In genomic region chr5:90843891-90844290, GRCm38 (mm10) we compare ENCODE assay signal across 18 mouse cellular contexts. TPM values are rescaled to one million over a fixed set of nuclear protein-coding genes. Genes with fewer than 3 reads are reported as not detected.
"Had no signal": no experiment of that assay in that cellular context is flagged by ENCODE, and none has a peak within 500 bp of the region (broad histone marks: within the 10 kb centered on the region; RNA-seq: fewer than 3 reads in every experiment).

No protein-coding gene starts in this region.

- H3K4me1 ChIP-seq: limb, embryonic 12.5 days; liver, embryonic 13.5 days; megakaryocyte, embryonic 14.5 days; midbrain, embryonic 15.5 days; neural tube, embryonic 12.5 days had no signal

- H3K27me3 ChIP-seq: limb, embryonic 12.5 days; liver, embryonic 13.5 days; midbrain, embryonic 15.5 days; neural tube, embryonic 12.5 days had no signal

- DNase-seq: liver; liver, embryonic 13.5 days; liver, postnatal 0 days; thymus, adult 18-20 months; thymus, postnatal 14 days had no signal

- H3K4me2 ChIP-seq: limb, embryonic 12.5 days; liver, embryonic 13.5 days; midbrain, embryonic 11.5 days; midbrain, embryonic 15.5 days; neural tube, embryonic 12.5 days had no signal

- H3K9ac ChIP-seq: limb, embryonic 12.5 days; liver, embryonic 13.5 days; liver, postnatal 0 days; midbrain, embryonic 15.5 days; neural tube, embryonic 12.5 days had no signal

- H3K4me3 ChIP-seq: left cerebral cortex, adult 2 months; limb, embryonic 12.5 days; liver, embryonic 13.5 days; megakaryocyte, embryonic 14.5 days; midbrain, embryonic 15.5 days; neural tube, embryonic 12.5 days had no signal

- H3K27ac ChIP-seq: left cerebral cortex, adult 2 months; limb, embryonic 12.5 days; liver, embryonic 13.5 days; macrophage; midbrain, embryonic 15.5 days; neural tube, embryonic 12.5 days had no signal

- H3K36me3 ChIP-seq: limb, embryonic 12.5 days; liver, embryonic 13.5 days; midbrain, embryonic 15.5 days; neural tube, embryonic 12.5 days had no signal

- H3K9me3 ChIP-seq: limb, embryonic 12.5 days; liver, embryonic 13.5 days; midbrain, embryonic 15.5 days; neural tube, embryonic 12.5 days had no signal

- ATAC-seq: intestine, embryonic 16.5 days; liver, postnatal 0 days; midbrain, embryonic 15.5 days had no signal

RNA-seq across cellular contexts. Expression of gene Cxcl1, which starts 47.1 kb away (rescaled TPM):
- total RNA-seq: left cerebral cortex, postnatal 36 days; monocyte, adult 5-6 weeks; neutrophil, adult 5-6 weeks had no signal
- polyA plus RNA-seq: midbrain, embryonic 11.5 days; neural tube, embryonic 12.5 days had no signal

RNA-seq across cellular contexts. Expression of gene Cxcl15, which starts 49.6 kb away (rescaled TPM):
- total RNA-seq: layer of hippocampus, postnatal 25 days; left cerebral cortex, adult 2 months; left cerebral cortex, postnatal 36 days; monocyte, adult 5-6 weeks; neutrophil, adult 5-6 weeks had no signal
- polyA plus RNA-seq: limb, embryonic 12.5 days; liver, embryonic 13.5 days; liver, postnatal 0 days; macrophage; midbrain, embryonic 11.5 days; midbrain, embryonic 15.5 days; neural tube, embryonic 12.5 days had no signal

RNA-seq across cellular contexts. Expression of gene Cxcl3, which starts 58.0 kb away (rescaled TPM):
- total RNA-seq: layer of hippocampus, postnatal 25 days; left cerebral cortex, adult 2 months; left cerebral cortex, postnatal 36 days; monocyte, adult 5-6 weeks had no signal
- polyA plus RNA-seq: intestine, embryonic 16.5 days; limb, embryonic 12.5 days; liver, embryonic 13.5 days; liver, postnatal 0 days; midbrain, embryonic 11.5 days; midbrain, embryonic 15.5 days; neural tube, embryonic 12.5 days; stomach, embryonic 14.5 days had no signal

RNA-seq across cellular contexts. Expression of gene Cxcl2, which starts 59.8 kb away (rescaled TPM):
- total RNA-seq: layer of hippocampus, postnatal 25 days; left cerebral cortex, adult 2 months; left cerebral cortex, postnatal 36 days had no signal
- polyA plus RNA-seq: intestine, embryonic 16.5 days; limb, embryonic 12.5 days; liver, embryonic 13.5 days; midbrain, embryonic 11.5 days; midbrain, embryonic 15.5 days; neural tube, embryonic 12.5 days; stomach, embryonic 14.5 days had no signal
